Mouse (Mus musculus) MEL (cell line): ENCODE measurements around the gene Ube2h. TPM values are rescaled to one million over a fixed set of nuclear protein-coding genes. Genes with fewer than 3 reads are reported as not detected.

ENCODE experiments used
- DNase-seq: peaks from one replicate; pipeline ENCODE4 v3.0.0; 2011; ENCODE audit warnings: low read depth, low spot score
- H3K27ac ChIP-seq: 2 replicates; pipeline ENCODE4 v1.5.1; 2012; ENCODE audit warnings: low read depth, mild to moderate bottlenecking, control low read depth, low read length, moderate library complexity; ENCODE audit not compliant: control insufficient read depth
- H3K27me3 ChIP-seq, 2 experiments: fragments of 150-350 bp in 1 of 2; sonication (generic) in 1 of 2; 2 replicates each; pipeline ENCODE4 v1.6.1; 2012; ENCODE audit warnings: low read length in 2 of 2, mild to moderate bottlenecking in 2 of 2, improper control_type of control experiment in 1 of 2, moderate library complexity in 1 of 2; ENCODE audit not compliant: insufficient read depth in 2 of 2, control insufficient read depth in 1 of 2
- H3K36me3 ChIP-seq, 2 experiments: 2 replicates each; pipeline ENCODE4 v1.6.1; 2012 to 2014; ENCODE audit warnings: low read length in 2 of 2, improper control_type of control experiment in 1 of 2, inconsistent platforms in 1 of 2, mild to moderate bottlenecking in 1 of 2; ENCODE audit not compliant: insufficient read depth in 2 of 2, control insufficient read depth in 1 of 2
- H3K4me1 ChIP-seq, 2 experiments: fragments of 150-350 bp in 1 of 2; sonication (generic) in 1 of 2; 2 replicates each; pipeline ENCODE4 v1.6.1; 2012; ENCODE audit warnings: low read length in 2 of 2, improper control_type of control experiment in 1 of 2, mild to moderate bottlenecking in 1 of 2; ENCODE audit not compliant: insufficient read depth in 2 of 2, control insufficient read depth in 1 of 2
- H3K4me3 ChIP-seq, 2 experiments: fragments of 150-350 bp in 1 of 2; sonication (generic) in 1 of 2; 2 replicates each; pipeline ENCODE4 v1.5.1; 2012; ENCODE audit warnings: low read depth in 2 of 2, low read length in 2 of 2, mild to moderate bottlenecking in 2 of 2, moderate library complexity in 2 of 2, control low read depth in 1 of 2, improper control_type of control experiment in 1 of 2; ENCODE audit not compliant: control insufficient read depth in 1 of 2, insufficient read depth in 1 of 2
- H3K79me2 ChIP-seq: 2 replicates; pipeline ENCODE4 v1.6.1; 2012; ENCODE audit warnings: mild to moderate bottlenecking, low read length, moderate library complexity; ENCODE audit not compliant: control insufficient read depth, poor library complexity, insufficient read depth
- H3K9ac ChIP-seq: 2 replicates; pipeline ENCODE4 v1.6.1; 2012; ENCODE audit warnings: low read depth, mild to moderate bottlenecking, control low read depth, low read length, moderate library complexity; ENCODE audit not compliant: control insufficient read depth, poor library complexity, severe bottlenecking
- H3K9me3 ChIP-seq: fragments of 150-350 bp; sonication (generic); replicated peaks from 2 replicates; pipeline ENCODE4 v1.6.1; 2012; ENCODE audit warnings: mild to moderate bottlenecking, low read length, improper control_type of control experiment, moderate library complexity; ENCODE audit not compliant: insufficient read depth
- BHLHE40 ChIP-seq: IDR thresholded peaks from 2 replicates; pipeline ENCODE4 v1.6.1; 2012; ENCODE audit warnings: low read depth, mild to moderate bottlenecking, inconsistent platforms, low read length, improper control_type of control experiment, borderline replicate concordance
- CHD1 ChIP-seq: IDR thresholded peaks from 2 replicates; pipeline ENCODE4 v1.6.1; 2012; ENCODE audit warnings: low read depth, mild to moderate bottlenecking, inconsistent platforms, low read length, improper control_type of control experiment
- CHD2 ChIP-seq: IDR thresholded peaks from 2 replicates; pipeline ENCODE4 v1.6.1; 2011; ENCODE audit warnings: low read length, improper control_type of control experiment
- E2F4 ChIP-seq: IDR thresholded peaks from 2 replicates; pipeline ENCODE4 v1.6.1; 2011; ENCODE audit warnings: low read depth, low read length, improper control_type of control experiment, borderline replicate concordance
- ELF1 ChIP-seq: IDR thresholded peaks from 2 replicates; pipeline ENCODE4 v1.6.1; 2014; ENCODE audit warnings: low read depth, mild to moderate bottlenecking, inconsistent platforms, low read length, improper control_type of control experiment, moderate library complexity
- EP300 ChIP-seq, 2 experiments: IDR thresholded peaks; 2 replicates each; pipeline ENCODE4 v1.6.1; 2011; ENCODE audit warnings: improper control_type of control experiment in 2 of 2, low read length in 2 of 2, low read depth in 1 of 2, mild to moderate bottlenecking in 1 of 2
- ETS1 ChIP-seq: IDR thresholded peaks from 2 replicates; pipeline ENCODE4 v1.6.1; 2012; ENCODE audit warnings: low read depth, mild to moderate bottlenecking, inconsistent platforms, low read length, improper control_type of control experiment, moderate library complexity
- GABPA ChIP-seq: IDR thresholded peaks from 2 replicates; pipeline ENCODE4 v1.6.1; 2012; ENCODE audit warnings: low read depth, mild to moderate bottlenecking, inconsistent platforms, low read length, improper control_type of control experiment, moderate library complexity
- GATA1 ChIP-seq: IDR thresholded peaks from 2 replicates; pipeline ENCODE4 v1.6.1; 2011; ENCODE audit warnings: low read depth, low read length, improper control_type of control experiment
- HCFC1 ChIP-seq: IDR thresholded peaks from 2 replicates; pipeline ENCODE4 v1.6.1; 2012; ENCODE audit warnings: low read depth, mild to moderate bottlenecking, inconsistent platforms, low read length, improper control_type of control experiment, moderate library complexity
- JUND ChIP-seq: IDR thresholded peaks from 2 replicates; pipeline ENCODE4 v1.6.1; 2011; ENCODE audit warnings: low read depth, mild to moderate bottlenecking, improper control_type of control experiment, low read length
- MEF2A ChIP-seq: IDR thresholded peaks from 2 replicates; pipeline ENCODE4 v1.6.1; 2014; ENCODE audit warnings: low read depth, mild to moderate bottlenecking, inconsistent platforms, low read length, improper control_type of control experiment; ENCODE audit not compliant: poor library complexity, insufficient replicate concordance, severe bottlenecking; ENCODE audit errors: extremely low read depth
- MXI1 ChIP-seq: IDR thresholded peaks from 2 replicates; pipeline ENCODE4 v1.6.1; 2011; ENCODE audit warnings: mild to moderate bottlenecking, low read depth, low read length, improper control_type of control experiment
- MYB ChIP-seq: IDR thresholded peaks from 2 replicates; pipeline ENCODE4 v1.6.1; 2011; ENCODE audit warnings: mild to moderate bottlenecking, low read depth, low read length, improper control_type of control experiment
- MYC ChIP-seq: IDR thresholded peaks from 2 replicates; pipeline ENCODE4 v1.6.1; 2011; ENCODE audit warnings: low read depth, mild to moderate bottlenecking, low read length, improper control_type of control experiment, moderate library complexity
- NELFE ChIP-seq: IDR thresholded peaks from 2 replicates; pipeline ENCODE4 v1.6.1; 2011; ENCODE audit warnings: low read depth, low read length, improper control_type of control experiment
- NRF1 ChIP-seq: IDR thresholded peaks from 2 replicates; pipeline ENCODE4 v1.6.1; 2014; ENCODE audit warnings: low read depth, mild to moderate bottlenecking, inconsistent platforms, low read length, improper control_type of control experiment, moderate library complexity; ENCODE audit not compliant: poor library complexity, insufficient read depth, severe bottlenecking
- POLR2A ChIP-seq, 2 experiments: IDR thresholded peaks; 2 replicates each; pipeline ENCODE4 v1.6.1; 2011 to 2012; ENCODE audit warnings: low read length in 2 of 2, mild to moderate bottlenecking in 2 of 2, control low read depth in 1 of 2, improper control_type of control experiment in 1 of 2, low read depth in 1 of 2, moderate library complexity in 1 of 2; ENCODE audit not compliant: control insufficient read depth in 1 of 2, insufficient read depth in 1 of 2, poor library complexity in 1 of 2
- POLR2AphosphoS5 ChIP-seq: IDR thresholded peaks from 2 replicates; pipeline ENCODE4 v1.6.1; 2012; ENCODE audit warnings: low read depth, borderline replicate concordance, mild to moderate bottlenecking, inconsistent platforms, low read length, moderate library complexity, mixed read lengths
- RAD21 ChIP-seq: IDR thresholded peaks from 2 replicates; pipeline ENCODE4 v1.6.1; 2011; ENCODE audit warnings: mild to moderate bottlenecking, low read depth, low read length, improper control_type of control experiment
- TBP ChIP-seq: IDR thresholded peaks from 2 replicates; pipeline ENCODE4 v1.8.0; 2011; ENCODE audit warnings: low read depth, low read length, improper control_type of control experiment
- USF1 ChIP-seq: IDR thresholded peaks from 2 replicates; pipeline ENCODE4 v1.6.1; 2014; ENCODE audit warnings: low read depth, mild to moderate bottlenecking, inconsistent platforms, low read length, improper control_type of control experiment, moderate library complexity
- ZC3H11A ChIP-seq: IDR thresholded peaks from 2 replicates; pipeline ENCODE4 v1.6.1; 2012; ENCODE audit warnings: low read depth, mild to moderate bottlenecking, inconsistent platforms, low read length, improper control_type of control experiment
- ZMIZ1 ChIP-seq: IDR thresholded peaks from 2 replicates; pipeline ENCODE4 v1.6.1; 2012; ENCODE audit warnings: low read depth, mild to moderate bottlenecking, inconsistent platforms, low read length, improper control_type of control experiment, moderate library complexity
- ZNF384 ChIP-seq: IDR thresholded peaks from 2 replicates; pipeline ENCODE4 v1.6.1; 2012; ENCODE audit warnings: low read depth, mild to moderate bottlenecking, inconsistent platforms, low read length, improper control_type of control experiment
- polyA plus RNA-seq, 2 experiments: library from polyadenylated mRNA; stranded (reverse) in 1 of 2; unstranded in 1 of 2; fragments of >175 nt in 1 of 2; fragments of >200 nt in 1 of 2; gene quantifications; 2 replicates each; pipeline versions ENCODE4 v1.2.1 to v1.2.4; 2012; ENCODE audit warnings: low replicate concordance in 2 of 2, low read depth in 1 of 2; ENCODE audit not compliant: insufficient read length in 2 of 2, insufficient read depth in 1 of 2, missing spikeins in 1 of 2
- total RNA-seq: library from RNA; depleted of rRNA; stranded (reverse); fragments of 300-350 nt; gene quantifications from 2 replicates; pipeline ENCODE4 v1.2.3, GENCODE M21; 2012

Gene Ube2h
- total and polyA plus RNA-seq, 3 experiments = 4.2 to 7.4 TPM; not detected in 1

DNA sequence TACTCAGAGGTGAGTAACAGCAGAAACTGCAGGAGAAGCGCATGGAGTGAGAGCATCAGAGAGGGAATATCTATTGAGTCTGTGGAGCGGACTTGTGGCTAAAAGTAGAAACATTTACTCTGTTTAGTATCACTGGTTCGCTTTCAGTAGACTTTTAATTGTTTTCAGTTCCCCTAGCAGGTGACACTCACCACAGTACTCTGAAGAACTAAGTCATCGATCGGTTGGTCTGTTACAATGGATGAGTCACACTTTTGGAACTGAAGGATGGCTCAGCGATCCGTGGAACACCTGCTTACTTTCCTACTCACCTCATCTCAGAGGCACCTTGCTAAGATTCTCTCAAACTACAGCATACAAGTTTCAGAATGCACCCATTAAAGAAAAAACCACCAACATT, 64.2 kb downstream of the Ube2h start:
- H3K27me3 ChIP-seq = no peaks in the 10 kb centered on the region
- H3K4me3 ChIP-seq = no peak overlapping the region
- no peaks in the 10 kb centered on the region; the same call in 1 of the 2 replicates for H3K79me2 ChIP-seq
- TF ChIP-seq JUND (no peak), GABPA (no peak), ZMIZ1 (no peak), MEF2A (no peak), ELF1 (no peak), CHD1 (no peak), NRF1 (no peak), POLR2A (IDR thresholded peaks at IDR 0.05; ENCODE audit: control insufficient read depth in 1 of 2, insufficient read depth in 1 of 2, low read depth in 1 of 2, low read length in 2 of 2, poor library complexity in 1 of 2) (no peak), CHD2 (no peak), NELFE (no peak), MYC (no peak), ZC3H11A (no peak), HCFC1 (no peak)
- TF ChIP-seq, all 39 proteins: peak for 0
- Histone ChIP-seq H3K36me3 (peaks cover 0 to 16% of the 10 kb centered on the region in 2 experiments; a peak in 2 of 4 replicates), H3K9ac (no peak overlapping the region), H3K9me3 (no peaks in the 10 kb centered on the region), H3K27ac (no peak overlapping the region), H3K4me1 (peaks cover 4 to 9% of the 10 kb centered on the region in 2 experiments)
- DNase-seq = no peak

DNA sequence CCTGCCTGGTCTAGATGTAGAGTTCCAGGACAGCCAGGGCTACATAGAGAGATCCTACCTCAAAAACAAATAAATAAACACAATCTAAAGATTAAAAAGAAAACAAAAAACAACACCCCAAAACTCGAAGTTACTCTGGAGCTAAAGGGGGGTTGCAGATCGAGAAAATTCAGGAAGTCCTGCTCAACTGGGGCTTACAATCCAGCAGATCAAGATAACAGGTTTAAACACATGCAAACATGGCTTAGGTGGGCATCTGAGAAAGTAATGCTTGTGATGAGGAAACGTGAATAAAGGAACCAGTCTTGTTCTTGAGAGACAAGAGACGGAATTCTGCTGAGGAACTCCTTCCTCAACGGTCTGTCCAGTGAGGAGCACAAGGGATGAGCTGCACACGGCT, 65.1 kb downstream of the Ube2h start:
- no peaks in the 10 kb centered on the region; the same call in 1 of the 2 replicates for H3K79me2 ChIP-seq
- H3K9ac ChIP-seq = no peak overlapping the region
- H3K4me3 ChIP-seq = no peak overlapping the region
- DNase-seq = peak; percentile 54
- H3K36me3 ChIP-seq = peaks cover 0 to 16% of the 10 kb centered on the region in 2 experiments; a peak in 2 of 4 replicates
- no peaks in the 10 kb centered on the region for H3K27me3 ChIP-seq
- TF ChIP-seq MEF2A (no peak), EP300 (IDR thresholded peaks at IDR 0.05; ENCODE audit: low read depth in 1 of 2, low read length in 2 of 2) (0 out of 4 replicates have a peak, but pooled peaks of 1 of the 2 experiments have one; percentile 35), GATA1 (peak; percentile 88)
- H3K4me1 ChIP-seq = peaks cover 4 to 9% of the 10 kb centered on the region in 2 experiments
- no peaks in the 10 kb centered on the region for H3K9me3 ChIP-seq
- H3K27ac ChIP-seq = no peak overlapping the region

DNA sequence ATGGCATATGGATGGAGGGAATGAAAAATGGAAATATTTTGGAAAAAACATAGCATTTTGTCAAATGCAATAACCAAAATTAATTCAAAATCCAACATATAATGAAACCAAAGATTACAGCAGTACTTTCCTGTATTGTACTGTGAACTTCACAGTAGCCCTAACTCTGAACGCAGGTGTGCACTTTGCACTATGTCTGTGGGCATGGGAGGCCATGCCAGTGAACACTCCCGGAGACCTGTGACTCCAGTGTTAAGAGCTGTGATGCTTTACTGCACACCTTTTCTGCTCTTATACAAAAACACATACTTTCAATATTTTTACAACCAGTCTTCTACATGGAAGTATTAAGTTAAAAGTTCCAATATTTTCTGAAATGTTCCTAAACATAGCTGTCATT, 66.3 kb downstream of the Ube2h start:
- no peak overlapping the region for H3K4me3 ChIP-seq
- H3K4me1 ChIP-seq = peaks cover 4 to 9% of the 10 kb centered on the region in 2 experiments
- H3K79me2 ChIP-seq = no peaks in the 10 kb centered on the region; the same call in 1 of the 2 replicates
- DNase-seq = no peak
- peaks cover 0 to 16% of the 10 kb centered on the region in 2 experiments; a peak in 2 of 4 replicates for H3K36me3 ChIP-seq
- no peaks in the 10 kb centered on the region for H3K9me3 ChIP-seq
- H3K27me3 ChIP-seq = no peaks in the 10 kb centered on the region
- H3K9ac ChIP-seq = no peak overlapping the region
- H3K27ac ChIP-seq = no peak overlapping the region
- TF ChIP-seq NELFE (no peak), BHLHE40 (no peak), HCFC1 (no peak), CHD1 (no peak), JUND (no peak), USF1 (no peak), MXI1 (no peak), ZNF384 (no peak), MYB (no peak), RAD21 (no peak), E2F4 (no peak), CHD2 (no peak), GABPA (no peak), TBP (no peak), POLR2AphosphoS5 (no peak), ETS1 (no peak), GATA1 (no peak)
